Mouse (Mus musculus) embryonic fibroblast, embryonic 13.5 days (primary cell): ENCODE data around the gene Synpr.

Experiments
- CTCF ChIP-seq: IDR thresholded peaks from 2 replicates; pipeline ENCODE4 v1.5.1; 2011; ENCODE audit warnings: mild to moderate bottlenecking, control low read depth, low read length, moderate library complexity, borderline replicate concordance; ENCODE audit not compliant: insufficient read depth
- POLR2A ChIP-seq: IDR thresholded peaks from 2 replicates; pipeline ENCODE4 v1.6.1; 2011; ENCODE audit warnings: low read depth, mild to moderate bottlenecking, control low read depth, low read length, moderate library complexity

- no peak for TF ChIP-seq POLR2A
- no peak for TF ChIP-seq CTCF
Measured at GRCm38 (mm10) chr14:13266331-13266730, 18.2 kb upstream of the Synpr start.
